Mouse (Mus musculus): ENCODE measurements around the gene Lamtor1.

Lamtor1 gene

GRCm38 (mm10) chr7:101955862-101956261 lies 50.2 kb downstream of the Lamtor1 start:
- DNase-seq (ENCODE audit: low read depth): no peak

DNA sequence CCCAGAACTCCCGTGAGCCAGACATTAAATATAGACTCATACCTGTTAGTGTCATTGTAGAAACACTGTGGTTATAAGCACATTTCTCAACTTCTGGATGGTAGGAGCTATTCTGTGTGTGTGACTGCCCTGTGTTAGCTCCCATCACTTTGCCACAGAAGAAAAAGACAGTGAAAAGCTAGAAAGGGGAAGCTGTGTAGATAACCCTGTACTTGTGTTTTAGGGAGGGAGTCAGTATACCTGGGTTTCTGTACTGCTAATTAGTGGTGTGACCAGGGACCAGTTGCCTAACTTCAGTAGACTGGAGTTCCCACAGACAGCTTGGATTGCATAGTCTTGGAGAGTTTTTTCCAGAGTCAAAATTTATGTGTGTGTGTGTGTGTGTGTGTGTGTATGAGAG lies 50.8 kb downstream of the Lamtor1 start:
- DNase-seq (ENCODE audit: low read depth): no peak

DNA sequence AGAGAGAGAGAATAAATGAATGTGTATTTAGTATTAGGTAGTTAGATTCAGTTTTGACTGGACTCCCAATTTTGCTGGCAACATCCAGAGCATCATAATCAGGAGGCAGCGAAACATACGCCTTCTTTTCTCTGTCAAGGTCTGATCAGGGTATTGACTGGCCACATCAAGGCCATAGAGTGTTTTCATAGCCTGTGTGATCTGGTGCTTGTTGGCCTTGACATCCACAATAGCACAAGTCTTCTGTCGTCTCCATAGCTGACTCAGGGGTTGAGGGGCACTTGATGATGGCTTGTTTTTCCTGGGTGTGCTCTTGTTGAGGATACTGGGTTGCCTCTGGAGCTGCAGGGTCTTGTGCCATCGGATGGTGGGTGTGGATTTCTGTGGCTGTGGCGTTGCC lies 51.2 kb downstream of the Lamtor1 start:
- DNase-seq (ENCODE audit: low read depth): no peak

DNA sequence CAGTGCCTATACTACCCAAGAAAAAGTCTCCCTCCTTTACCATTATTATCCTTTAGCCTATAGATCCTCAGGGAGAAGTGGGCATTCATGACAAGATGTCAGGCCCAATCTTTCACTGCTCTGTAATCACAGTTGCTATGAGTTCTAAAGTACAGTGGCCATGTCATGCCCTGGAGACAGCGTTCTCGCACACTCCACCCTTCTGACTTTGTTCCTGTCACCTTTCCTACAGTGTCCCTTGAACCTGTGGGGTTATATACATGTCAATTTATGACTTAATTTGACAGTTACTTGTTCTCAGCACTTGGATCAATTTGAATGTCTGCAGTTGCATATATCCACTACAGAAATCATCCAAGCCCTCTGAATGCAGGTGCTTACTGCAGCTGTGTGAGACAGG lies 57.1 kb downstream of the Lamtor1 start:
- DNase-seq (ENCODE audit: low read depth): no peak

DNA sequence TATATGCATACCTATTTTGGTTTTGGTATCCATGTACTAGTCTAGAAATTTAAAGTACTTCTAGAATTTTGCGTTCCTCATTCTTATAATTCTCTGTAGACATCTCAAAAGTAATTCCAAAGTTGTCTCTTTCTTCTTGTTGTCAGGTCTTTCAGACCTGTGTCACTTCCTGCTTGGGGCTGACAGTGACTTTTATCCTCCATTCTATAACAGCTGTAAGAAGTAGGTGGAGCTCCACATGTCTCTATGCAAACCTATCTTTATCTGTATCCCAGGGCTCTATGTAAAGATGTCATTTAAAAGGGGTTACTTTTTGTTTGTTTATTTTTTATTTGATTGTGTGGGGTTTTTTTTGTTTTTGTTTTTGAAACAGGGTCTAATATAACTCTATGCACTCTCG lies 57.9 kb downstream of the Lamtor1 start:
- peak; percentile 38 for DNase-seq (ENCODE audit: low read depth)

DNA sequence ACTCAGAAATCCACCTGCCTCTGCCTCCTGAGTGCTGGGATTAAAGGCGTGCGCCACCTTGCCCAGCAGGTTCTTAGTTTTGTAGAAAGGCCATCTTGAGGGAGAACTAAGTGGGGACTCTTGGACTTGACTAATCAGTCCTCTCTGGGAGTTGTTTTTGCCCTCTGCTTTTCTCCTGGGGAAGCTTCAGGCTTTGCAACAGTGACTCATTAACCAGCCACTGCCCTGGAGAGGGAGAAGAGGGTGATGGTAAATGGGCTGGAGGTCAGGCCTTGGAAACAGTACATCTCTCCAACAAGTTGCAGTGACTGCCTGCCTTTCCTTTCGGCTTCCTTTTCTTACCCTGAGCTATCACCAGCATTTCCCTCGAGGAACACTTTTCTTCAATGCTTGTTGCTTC lies 58.8 kb downstream of the Lamtor1 start:
- DNase-seq (ENCODE audit: low read depth): no peak

DNA sequence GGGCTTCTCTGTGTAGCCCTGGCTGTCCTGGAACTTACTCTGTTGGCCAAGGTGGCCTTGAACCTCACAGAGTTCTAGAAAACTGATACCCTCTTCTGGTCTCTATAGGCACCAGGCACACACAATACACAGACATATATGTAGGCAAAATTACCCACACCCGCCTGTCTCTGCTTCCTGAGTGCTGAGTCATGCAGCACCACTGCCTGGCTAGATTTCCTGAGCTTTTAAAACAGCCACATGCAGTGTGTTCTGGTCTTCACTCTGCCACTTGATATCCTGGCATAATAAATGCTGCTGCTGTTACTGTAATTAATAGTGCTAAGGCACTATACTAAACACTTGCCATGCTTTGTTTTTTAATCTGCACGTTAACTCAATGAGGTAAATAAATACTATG lies 59.9 kb downstream of the Lamtor1 start:
- DNase-seq (ENCODE audit: low read depth): peak; percentile 63

DNA sequence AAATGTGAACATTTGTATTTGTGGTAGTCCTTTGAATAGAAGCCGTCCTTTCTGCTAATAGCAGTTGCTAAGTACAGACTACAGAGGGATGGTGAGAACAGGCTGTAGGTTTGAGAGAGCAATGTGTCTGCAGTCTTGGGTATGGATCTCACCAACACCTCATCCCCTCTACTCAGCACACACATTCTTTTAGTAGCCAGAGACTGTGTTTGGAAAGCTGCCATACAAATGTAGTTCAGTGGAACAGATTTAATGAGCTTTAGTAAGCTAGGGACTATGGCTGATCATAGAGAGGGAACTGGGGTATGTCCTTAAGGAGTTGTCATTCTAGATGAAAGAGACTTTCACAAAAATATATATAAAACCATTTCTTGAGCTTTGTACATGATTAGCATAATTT lies 61.6 kb downstream of the Lamtor1 start:
- DNase-seq (ENCODE audit: low read depth): no peak

DNA sequence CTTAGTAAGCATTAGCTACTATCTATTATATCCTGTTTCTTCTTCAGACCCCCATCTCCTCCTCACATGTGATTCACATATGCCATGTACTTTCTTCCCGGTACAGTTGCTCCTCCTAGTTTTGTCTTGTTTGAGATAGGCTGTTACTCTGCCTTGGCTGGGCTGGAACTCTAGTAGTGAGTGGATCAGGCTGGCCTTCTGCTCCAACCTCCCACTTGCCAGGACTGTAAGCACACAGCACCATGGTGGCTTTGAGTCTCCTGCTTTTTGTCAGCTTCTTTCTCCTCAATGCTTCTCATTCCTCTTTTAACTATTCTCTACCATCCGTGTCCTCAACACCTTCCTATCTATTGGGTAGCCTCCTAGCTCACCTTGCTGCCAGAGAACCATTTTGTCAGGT lies 63.0 kb downstream of the Lamtor1 start:
- DNase-seq (ENCODE audit: low read depth): no peak

- DNase-seq (ENCODE audit: low read depth): peak; percentile 86
Observed at GRCm38 (mm10) chr7:101969694-101970428, 64.2 kb downstream of the Lamtor1 start.

DNA sequence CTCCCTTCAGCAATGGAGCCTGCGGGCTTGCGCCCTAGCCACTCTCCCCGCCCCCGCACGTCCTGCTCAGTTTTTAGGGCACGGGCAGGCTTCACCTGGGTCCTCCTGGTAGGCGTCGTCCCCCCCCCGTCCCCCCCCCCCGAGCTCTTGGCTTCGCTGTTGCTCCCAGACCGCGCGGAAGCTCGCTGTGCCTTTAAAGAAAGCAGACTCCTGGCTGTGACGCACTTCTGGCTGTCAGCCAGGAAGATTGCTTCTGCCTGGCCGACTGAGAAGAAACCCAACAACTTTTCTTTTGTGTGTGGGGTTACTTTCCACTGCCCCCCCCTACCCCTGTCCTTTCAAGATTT lies 64.7 kb downstream of the Lamtor1 start:
- peak; percentile 92 for DNase-seq (ENCODE audit: low read depth)

- peak; percentile 82 for DNase-seq (ENCODE audit: low read depth)
Observed at GRCm38 (mm10) chr7:101970821-101971461, 65.2 kb downstream of the Lamtor1 start.

GRCm38 (mm10) chr7:101971721-101972120 lies 66.0 kb downstream of the Lamtor1 start:
- DNase-seq (ENCODE audit: low read depth): no peak

- DNase-seq (ENCODE audit: low read depth): no peak
Observed at GRCm38 (mm10) chr7:101973730-101974129, 68.0 kb downstream of the Lamtor1 start.

DNA sequence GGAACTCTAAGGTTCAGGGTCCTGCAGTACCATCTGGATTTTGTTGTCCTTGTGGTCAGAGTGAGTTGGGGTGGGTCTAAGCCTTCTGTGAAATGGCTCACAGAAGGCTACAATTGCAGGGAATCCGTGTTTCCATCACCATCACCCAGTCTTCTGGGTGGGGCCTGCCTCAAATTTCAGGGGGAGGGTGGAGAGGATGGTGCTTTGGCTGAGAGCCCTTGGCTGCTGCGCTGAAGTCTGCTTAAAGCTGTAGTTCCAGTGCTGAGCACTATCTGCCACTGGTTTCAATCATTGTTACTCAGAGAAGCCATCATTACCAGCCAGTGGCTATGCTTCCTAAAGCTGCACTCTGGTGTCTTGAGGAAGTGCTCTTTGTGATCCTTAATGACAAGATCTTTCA lies 68.8 kb downstream of the Lamtor1 start:
- no peak for DNase-seq (ENCODE audit: low read depth)

Measured in induced T-regulatory cell, adult 2 months (primary cell).